32 mouse cellular contexts compared by ENCODE assay signal in the genomic region with DNA sequence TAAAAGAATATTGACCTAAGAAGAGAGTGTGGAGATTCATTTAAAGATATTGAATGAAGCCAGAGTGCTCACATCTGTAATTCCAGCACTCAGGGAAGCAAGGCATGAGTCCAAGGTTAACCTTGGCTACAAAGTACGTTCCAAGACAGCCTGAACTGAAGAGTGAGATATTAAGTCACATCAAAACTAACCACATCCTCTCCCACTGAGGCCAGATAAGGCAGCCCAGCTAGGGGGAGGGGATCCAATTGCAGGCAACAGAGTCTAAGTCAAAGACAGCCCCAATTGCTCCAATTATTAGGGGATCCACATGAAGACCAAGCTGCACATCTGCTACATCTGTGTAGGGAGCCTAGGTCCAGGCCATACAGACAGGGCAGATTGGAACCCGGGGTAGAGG. TPM values are rescaled to one million over a fixed set of nuclear protein-coding genes. Genes with fewer than 3 reads are reported as not detected.
DNase-seq lines count a peak whose midpoint lies in the region; ATAC-seq and TF ChIP-seq lines count a peak whose summit lies in the region.
"Had no signal": no experiment of that assay in that cellular context is flagged by ENCODE, and none has a peak within 500 bp of the region (broad histone marks: within the 10 kb centered on the region; RNA-seq: fewer than 3 reads in every experiment).

No protein-coding gene starts in this region.

- H3K27me3 ChIP-seq in liver, embryonic 16.5 days (ENCODE audit: control insufficient read depth, insufficient read depth, low read depth, low read length): no peaks in the 10 kb centered on the region
- no peaks in the 10 kb centered on the region for H3K27me3 ChIP-seq in stomach, postnatal 0 days (ENCODE audit: control insufficient read depth, insufficient read depth, low read length)
- H3K27me3 ChIP-seq: embryonic facial prominence, embryonic 12.5 days; forebrain, embryonic 15.5 days; heart, embryonic 12.5 days; limb, embryonic 15.5 days; neural tube, embryonic 12.5 days had no signal

- H3K36me3 ChIP-seq in liver, embryonic 16.5 days (ENCODE audit: control insufficient read depth, insufficient read depth): no peaks in the 10 kb centered on the region
- H3K36me3 ChIP-seq in stomach, postnatal 0 days (ENCODE audit: control insufficient read depth, insufficient read depth, low read length): no peaks in the 10 kb centered on the region
- H3K36me3 ChIP-seq: embryonic facial prominence, embryonic 12.5 days; forebrain, embryonic 15.5 days; heart, embryonic 12.5 days; limb, embryonic 10.5 days; limb, embryonic 15.5 days; neural tube, embryonic 12.5 days had no signal

- H3K27ac ChIP-seq in liver, embryonic 16.5 days (ENCODE audit: low read length): no peak overlapping the region
- no peak overlapping the region for H3K27ac ChIP-seq in stomach, postnatal 0 days (replicated peaks)
- H3K27ac ChIP-seq: embryonic facial prominence, embryonic 12.5 days; forebrain, embryonic 15.5 days; gastrocnemius, adult 2 months; heart, adult 2 months; hindbrain, embryonic 14.5 days; limb, embryonic 10.5 days; limb, embryonic 15.5 days; macrophage; neural tube, embryonic 12.5 days had no signal

- no peak overlapping the region for H3K4me2 ChIP-seq in liver, embryonic 16.5 days (ENCODE audit: low read depth, low read length)
- no peak overlapping the region for H3K4me2 ChIP-seq in stomach, postnatal 0 days (replicated peaks; ENCODE audit: low read depth)
- H3K4me2 ChIP-seq: embryonic facial prominence, embryonic 12.5 days; forebrain, embryonic 15.5 days; heart, embryonic 12.5 days; hindbrain, embryonic 14.5 days; limb, embryonic 15.5 days; midbrain, embryonic 11.5 days; neural tube, embryonic 12.5 days had no signal

- no peaks in the 10 kb centered on the region for H3K9me3 ChIP-seq in liver, embryonic 16.5 days (replicated peaks; ENCODE audit: control insufficient read depth, low read length)
- H3K9me3 ChIP-seq in stomach, postnatal 0 days (ENCODE audit: control insufficient read depth, low read length): no peaks in the 10 kb centered on the region
- H3K9me3 ChIP-seq: embryonic facial prominence, embryonic 12.5 days; forebrain, embryonic 15.5 days; heart, embryonic 12.5 days; limb, embryonic 10.5 days; limb, embryonic 15.5 days; neural tube, embryonic 12.5 days had no signal

- no peak overlapping the region for H3K4me3 ChIP-seq in liver, embryonic 16.5 days (ENCODE audit: low read depth, low read length)
- H3K4me3 ChIP-seq in stomach, postnatal 0 days (ENCODE audit: low read depth, low read length): no peak overlapping the region
- H3K4me3 ChIP-seq: embryonic facial prominence, embryonic 12.5 days; forebrain, embryonic 15.5 days; gastrocnemius, adult 2 months; heart, adult 2 months; heart, embryonic 12.5 days; limb, embryonic 10.5 days; limb, embryonic 15.5 days; neural tube, embryonic 12.5 days had no signal

- H3K4me1 ChIP-seq in liver, embryonic 16.5 days (ENCODE audit: control insufficient read depth, low read depth, low read length): no peaks in the 10 kb centered on the region; the same call in 1 of the 2 replicates
- H3K4me1 ChIP-seq in stomach, postnatal 0 days (replicated peaks; ENCODE audit: control insufficient read depth, insufficient read depth): no peaks in the 10 kb centered on the region
- H3K4me1 ChIP-seq: embryonic facial prominence, embryonic 12.5 days; forebrain, embryonic 15.5 days had no signal

- 35% methylated on average over 2 of the region's 2 CpGs for WGBS in liver, embryonic 16.5 days (ENCODE audit: insufficient replicate concordance)
- 71% methylated on average over 2 of the region's 2 CpGs for WGBS in stomach, postnatal 0 days

- TF ChIP-seq EP300 in stomach, postnatal 0 days (optimal IDR thresholded peaks at IDR 0.05): no peak

- no peak overlapping the region for H3K9ac ChIP-seq in liver, embryonic 16.5 days (ENCODE audit: low read depth, low read length)
- no peak overlapping the region for H3K9ac ChIP-seq in stomach, postnatal 0 days (ENCODE audit: low read length)
- H3K9ac ChIP-seq: embryonic facial prominence, embryonic 12.5 days; forebrain, embryonic 15.5 days; heart, embryonic 12.5 days; hindbrain, embryonic 14.5 days; limb, embryonic 15.5 days; neural tube, embryonic 12.5 days had no signal

- peak; percentile 71 for ATAC-seq in CD4-positive, CD25-positive, alpha-beta regulatory T cell, adult 4 months
- peak; percentile 58 for ATAC-seq in common myeloid progenitor, adult 5-6 weeks (replicated peaks; ENCODE audit: low read depth, poor library complexity, severe bottlenecking)
- 0 out of 2 replicates have a peak, but pooled peaks have one; percentile 21 for ATAC-seq in liver, embryonic 16.5 days (ENCODE audit: low read depth)
- no peak for ATAC-seq in stomach, postnatal 0 days (ENCODE audit: low FRiP score, low TSS enrichment)
- no peak for ATAC-seq in megakaryocyte, adult 5-6 weeks (ENCODE audit: poor library complexity, severe bottlenecking)
- ATAC-seq: forebrain, embryonic 15.5 days; midbrain, embryonic 16.5 days had no signal

- DNase-seq in thymus, postnatal 0 days (ENCODE audit: low spot score): peak; percentile 37
- no peak for DNase-seq in thymus, postnatal 4 days
- DNase-seq in kidney, adult 18-20 months: no peak
- no peak for DNase-seq in stomach, postnatal 0 days (ENCODE audit: low spot score)
- DNase-seq: adrenal gland, adult 2 months; adrenal gland, postnatal 36 days; B cell, adult 2 months; cerebellum, adult 18-20 months; cerebellum, postnatal 10 days; embryo, embryonic 11 days; gastrocnemius, adult 2 months; heart, adult 2 months; kidney, adult 9 months; kidney, postnatal 10 days; lung, adult 2 months; lung, postnatal 10 days; right cerebral cortex, adult 18-20 months had no signal

- TF ChIP-seq CTCF in stomach, postnatal 0 days (IDR thresholded peaks at IDR 0.05; ENCODE audit: low read depth): no peak

RNA-seq across cellular contexts. Expression of gene Reep1, which starts 11.0 kb away (rescaled TPM):
- 2.2 and 2.4 TPM in 2 replicates for polyA plus RNA-seq in thymus, postnatal 0 days (2015; fragmentation: Nextera tagmentation; extraction: Ambion mirVana)
- 1 to 10 TPM in 1 of 2 experiments, under 1 TPM in 1; 0.74 to 1.8 TPM for polyA plus RNA-seq in CD4-positive, CD25-positive, alpha-beta regulatory T cell, adult 4 months (2017; shearing (Covaris generic))
- total RNA-seq in common myeloid progenitor, adult 5-6 weeks (2017): 0.53 and 0.73 TPM in 2 replicates
- polyA plus RNA-seq in liver, embryonic 16.5 days (2015; fragmentation: Nextera tagmentation; extraction: Ambion mirVana): 3.2 and 3.4 TPM in 2 replicates
- 6.7 and 7.5 TPM in 2 replicates for polyA plus RNA-seq in stomach, postnatal 0 days (2015; fragmentation: Nextera tagmentation; extraction: Ambion mirVana)
- total RNA-seq in megakaryocyte, adult 5-6 weeks (2015): 0.05 TPM in 1 of 2 replicates, not detected in the other
- total RNA-seq in megakaryocyte, adult 5-6 weeks (2017): 0.15 TPM in 1 of 2 replicates, not detected in the other
- total RNA-seq: hematopoietic stem cell, adult 5-6 weeks had no signal
- polyA plus RNA-seq: macrophage had no signal

Comparison
In these comparisons a context has a peak if more than half of its experiments do, and no peak if none do; other contexts are left out.
1. ATAC-seq: peak in CD4-positive, CD25-positive, alpha-beta regulatory T cell, adult 4 months (single experiment), common myeloid progenitor, adult 5-6 weeks (single experiment) and liver, embryonic 16.5 days (single experiment); none in stomach, postnatal 0 days (single experiment) and megakaryocyte, adult 5-6 weeks (single experiment).